ENCODE assay signal across 9 mouse cellular contexts in genomic region chr11:101155151-101155550, GRCm38 (mm10). TPM values are rescaled to one million over a fixed set of nuclear protein-coding genes. Genes with fewer than 3 reads are reported as not detected.
DNase-seq lines count a peak whose midpoint lies in the region; ATAC-seq lines count a peak whose summit lies in the region.
"Had no signal": no experiment of that assay in that cellular context is flagged by ENCODE, and none has a peak within 500 bp of the region (broad histone marks: within the 10 kb centered on the region; RNA-seq: fewer than 3 reads in every experiment).

No protein-coding gene starts in this region.

- H3K27me3 ChIP-seq in limb, embryonic 12.5 days: peaks cover 13% of the 10 kb centered on the region; the same call in 1 of the 2 replicates
- H3K27me3 ChIP-seq in limb, embryonic 10.5 days (ENCODE audit: low read depth, poor library complexity, severe bottlenecking): peaks cover 30% of the 10 kb centered on the region
- H3K27me3 ChIP-seq in hindbrain, embryonic 15.5 days: no peaks in the 10 kb centered on the region
- H3K27me3 ChIP-seq in neural tube, embryonic 15.5 days (replicated peaks): 0 out of 2 replicates have a peak, but pooled peaks cover 6% of the 10 kb centered on the region

- WGBS in limb, embryonic 12.5 days: 67% methylated on average over 6 of the region's 6 CpGs
- 60% methylated on average over 6 of the region's 6 CpGs for WGBS in limb, embryonic 10.5 days
- 73% methylated on average over 6 of the region's 6 CpGs for WGBS in hindbrain, embryonic 15.5 days
- WGBS in neural tube, embryonic 15.5 days: 71% methylated on average over 6 of the region's 6 CpGs

- H3K4me1 ChIP-seq in limb, embryonic 12.5 days (replicated peaks): peaks cover 14% of the 10 kb centered on the region
- peaks cover 13% of the 10 kb centered on the region for H3K4me1 ChIP-seq in limb, embryonic 10.5 days
- H3K4me1 ChIP-seq in hindbrain, embryonic 15.5 days (replicated peaks): peaks cover 14% of the 10 kb centered on the region
- peaks cover 18% of the 10 kb centered on the region for H3K4me1 ChIP-seq in neural tube, embryonic 15.5 days

- H3K9me3 ChIP-seq in limb, embryonic 12.5 days: no peaks in the 10 kb centered on the region
- H3K9me3 ChIP-seq in limb, embryonic 10.5 days (replicated peaks): no peaks in the 10 kb centered on the region
- H3K9me3 ChIP-seq in hindbrain, embryonic 15.5 days: no peaks in the 10 kb centered on the region
- H3K9me3 ChIP-seq in neural tube, embryonic 15.5 days (replicated peaks): no peaks in the 10 kb centered on the region
- H3K9me3 ChIP-seq: liver, embryonic 13.5 days had no signal

- no peak overlapping the region for H3K27ac ChIP-seq in limb, embryonic 12.5 days
- H3K27ac ChIP-seq in limb, embryonic 10.5 days: no peak overlapping the region
- peak overlapping the region; percentile 95 for H3K27ac ChIP-seq in hindbrain, embryonic 15.5 days (replicated peaks)
- H3K27ac ChIP-seq in neural tube, embryonic 15.5 days (replicated peaks): peak overlapping the region; percentile 92
- H3K27ac ChIP-seq: liver, embryonic 13.5 days had no signal

- no peaks in the 10 kb centered on the region for H3K36me3 ChIP-seq in limb, embryonic 12.5 days
- no peaks in the 10 kb centered on the region for H3K36me3 ChIP-seq in limb, embryonic 10.5 days
- 0 out of 2 replicates have a peak, but pooled peaks cover 6% of the 10 kb centered on the region for H3K36me3 ChIP-seq in hindbrain, embryonic 15.5 days
- H3K36me3 ChIP-seq in neural tube, embryonic 15.5 days: 0 out of 2 replicates have a peak, but pooled peaks cover 2% of the 10 kb centered on the region
- H3K36me3 ChIP-seq: liver, embryonic 13.5 days had no signal

- H3K4me3 ChIP-seq in limb, embryonic 12.5 days (replicated peaks): peak overlapping the region; percentile 44; the same call in 1 of the 2 replicates
- no peak overlapping the region for H3K4me3 ChIP-seq in limb, embryonic 10.5 days
- H3K4me3 ChIP-seq in hindbrain, embryonic 15.5 days: peak overlapping the region; percentile 51; the same call in 1 of the 2 replicates
- H3K4me3 ChIP-seq in neural tube, embryonic 15.5 days (replicated peaks): no peak overlapping the region

- peak; percentile 71 for DNase-seq in heart, adult 11 months
- DNase-seq in heart, adult 18-20 months: no peak
- no peak for DNase-seq in limb, embryonic 10.5 days (ENCODE audit: low spot score)
- DNase-seq in adrenal gland, postnatal 10 days: no peak
- DNase-seq: liver, embryonic 13.5 days had no signal

- no peak for ATAC-seq in limb, embryonic 12.5 days (ENCODE audit: insufficient number of reproducible peaks, insufficient read depth, low FRiP score, low TSS enrichment, low read depth)
- no peak for ATAC-seq in hindbrain, embryonic 15.5 days (ENCODE audit: low FRiP score, low read depth)
- ATAC-seq in neural tube, embryonic 15.5 days (ENCODE audit: low FRiP score): no peak
- ATAC-seq in megakaryocyte-erythroid progenitor cell, adult 5-6 weeks (replicated peaks; ENCODE audit: low FRiP score, low TSS enrichment, poor library complexity, severe bottlenecking): no peak

- H3K4me2 ChIP-seq in limb, embryonic 12.5 days: peak overlapping the region; percentile 73; the same call in 1 of the 2 replicates
- H3K4me2 ChIP-seq in hindbrain, embryonic 15.5 days: peak overlapping the region; percentile 92
- peak overlapping the region; percentile 76 for H3K4me2 ChIP-seq in neural tube, embryonic 15.5 days

- H3K9ac ChIP-seq in limb, embryonic 12.5 days (replicated peaks): no peak overlapping the region
- H3K9ac ChIP-seq in hindbrain, embryonic 15.5 days: peak overlapping the region; percentile 70; the same call in 1 of the 2 replicates
- H3K9ac ChIP-seq in neural tube, embryonic 15.5 days (replicated peaks): no peak overlapping the region
- H3K9ac ChIP-seq: liver, embryonic 13.5 days had no signal

RNA-seq across cellular contexts. Expression of gene Tubg2, which starts 0.6 kb away (rescaled TPM):
- total RNA-seq in heart, adult 18-20 months (2021): 1 to 10 TPM; 2.3 to 3.7 TPM
- polyA plus RNA-seq in limb, embryonic 12.5 days (2016; fragmentation: Nextera tagmentation; extraction: Ambion mirVana): 6.3 and 6.4 TPM in 2 replicates
- 2.5 and 3.0 TPM in 2 replicates for polyA plus RNA-seq in limb, embryonic 10.5 days (2016; fragmentation: Nextera tagmentation; extraction: Ambion mirVana)
- 48.0 and 53.1 TPM in 2 replicates for polyA plus RNA-seq in hindbrain, embryonic 15.5 days (2015; fragmentation: Nextera tagmentation; extraction: Ambion mirVana)
- 49.9 and 60.7 TPM in 2 replicates for polyA plus RNA-seq in neural tube, embryonic 15.5 days (2015; fragmentation: Nextera tagmentation; extraction: Ambion mirVana)
- not detected in 2 replicates for total RNA-seq in megakaryocyte-erythroid progenitor cell, adult 5-6 weeks (2014; fragmentation: Nextera tagmentation)
- not detected in 2 replicates for total RNA-seq in megakaryocyte-erythroid progenitor cell, adult 5-6 weeks (2017)
- total RNA-seq in adrenal gland, postnatal 10 days (2021): 1 to 10 TPM; 6.9 to 7.2 TPM

RNA-seq across cellular contexts. Expression of gene Cntnap1, which starts 15.2 kb away (rescaled TPM):
- 1 to 10 TPM; 1.1 to 1.9 TPM for total RNA-seq in heart, adult 18-20 months (2021)
- polyA plus RNA-seq in limb, embryonic 12.5 days (2016; fragmentation: Nextera tagmentation; extraction: Ambion mirVana): 0.24 and 0.27 TPM in 2 replicates
- polyA plus RNA-seq in limb, embryonic 10.5 days (2016; fragmentation: Nextera tagmentation; extraction: Ambion mirVana): 0.04 and 0.09 TPM in 2 replicates
- polyA plus RNA-seq in hindbrain, embryonic 15.5 days (2015; fragmentation: Nextera tagmentation; extraction: Ambion mirVana): 7.5 and 8.0 TPM in 2 replicates
- polyA plus RNA-seq in neural tube, embryonic 15.5 days (2015; fragmentation: Nextera tagmentation; extraction: Ambion mirVana): 11.2 and 12.3 TPM in 2 replicates
- total RNA-seq in megakaryocyte-erythroid progenitor cell, adult 5-6 weeks (2014; fragmentation: Nextera tagmentation): not detected in 2 replicates
- 0.15 TPM in 1 of 2 replicates, not detected in the other for total RNA-seq in megakaryocyte-erythroid progenitor cell, adult 5-6 weeks (2017)
- total RNA-seq in adrenal gland, postnatal 10 days (2021): 10 to 100 TPM; 12.1 to 15.9 TPM

RNA-seq across cellular contexts. Expression of gene Plekhh3, which starts 16.0 kb away (rescaled TPM):
- 10 to 100 TPM; 12.6 to 12.8 TPM for total RNA-seq in heart, adult 18-20 months (2021)
- 5.3 and 7.0 TPM in 2 replicates for polyA plus RNA-seq in limb, embryonic 12.5 days (2016; fragmentation: Nextera tagmentation; extraction: Ambion mirVana)
- polyA plus RNA-seq in limb, embryonic 10.5 days (2016; fragmentation: Nextera tagmentation; extraction: Ambion mirVana): 1.9 and 3.0 TPM in 2 replicates
- polyA plus RNA-seq in hindbrain, embryonic 15.5 days (2015; fragmentation: Nextera tagmentation; extraction: Ambion mirVana): 9.5 and 11.8 TPM in 2 replicates
- polyA plus RNA-seq in neural tube, embryonic 15.5 days (2015; fragmentation: Nextera tagmentation; extraction: Ambion mirVana): 9.2 and 9.5 TPM in 2 replicates
- not detected in 2 replicates for total RNA-seq in megakaryocyte-erythroid progenitor cell, adult 5-6 weeks (2014; fragmentation: Nextera tagmentation)
- not detected in 2 replicates for total RNA-seq in megakaryocyte-erythroid progenitor cell, adult 5-6 weeks (2017)
- 10 to 100 TPM; 26.2 to 40.8 TPM for total RNA-seq in adrenal gland, postnatal 10 days (2021)

RNA-seq across cellular contexts. Expression of gene Ccr10, which starts 20.1 kb away (rescaled TPM):
- total RNA-seq in heart, adult 18-20 months (2021): not detected
- polyA plus RNA-seq in limb, embryonic 12.5 days (2016; fragmentation: Nextera tagmentation; extraction: Ambion mirVana): 0.24 TPM in 1 of 2 replicates, not detected in the other
- not detected in 2 replicates for polyA plus RNA-seq in limb, embryonic 10.5 days (2016; fragmentation: Nextera tagmentation; extraction: Ambion mirVana)
- 0.63 and 0.70 TPM in 2 replicates for polyA plus RNA-seq in hindbrain, embryonic 15.5 days (2015; fragmentation: Nextera tagmentation; extraction: Ambion mirVana)
- polyA plus RNA-seq in neural tube, embryonic 15.5 days (2015; fragmentation: Nextera tagmentation; extraction: Ambion mirVana): 0.51 and 0.70 TPM in 2 replicates
- total RNA-seq in megakaryocyte-erythroid progenitor cell, adult 5-6 weeks (2014; fragmentation: Nextera tagmentation): not detected in 2 replicates
- not detected in 2 replicates for total RNA-seq in megakaryocyte-erythroid progenitor cell, adult 5-6 weeks (2017)
- total RNA-seq in adrenal gland, postnatal 10 days (2021): under 1 TPM; 0.78 to 1.00 TPM
- polyA plus RNA-seq: liver, embryonic 13.5 days had no signal

RNA-seq across cellular contexts. Expression of gene Tubg1, which starts 35.4 kb away (rescaled TPM):
- total RNA-seq in heart, adult 18-20 months (2021): 10 to 100 TPM; 23.9 to 25.6 TPM
- 87.6 and 90.7 TPM in 2 replicates for polyA plus RNA-seq in limb, embryonic 12.5 days (2016; fragmentation: Nextera tagmentation; extraction: Ambion mirVana)
- 145 and 158 TPM in 2 replicates for polyA plus RNA-seq in limb, embryonic 10.5 days (2016; fragmentation: Nextera tagmentation; extraction: Ambion mirVana)
- polyA plus RNA-seq in hindbrain, embryonic 15.5 days (2015; fragmentation: Nextera tagmentation; extraction: Ambion mirVana): 78.0 and 79.8 TPM in 2 replicates
- polyA plus RNA-seq in neural tube, embryonic 15.5 days (2015; fragmentation: Nextera tagmentation; extraction: Ambion mirVana): 68.4 and 73.7 TPM in 2 replicates
- total RNA-seq in megakaryocyte-erythroid progenitor cell, adult 5-6 weeks (2014; fragmentation: Nextera tagmentation): 51.9 and 55.2 TPM in 2 replicates
- 28.7 and 42.7 TPM in 2 replicates for total RNA-seq in megakaryocyte-erythroid progenitor cell, adult 5-6 weeks (2017)
- 10 to 100 TPM; 42.6 to 44.6 TPM for total RNA-seq in adrenal gland, postnatal 10 days (2021)

Comparison
In these comparisons a context has a peak if more than half of its experiments do, and no peak if none do; other contexts are left out.
1. H3K4me3 ChIP-seq: peak in limb, embryonic 12.5 days (single experiment) and hindbrain, embryonic 15.5 days (single experiment); none in limb, embryonic 10.5 days (single experiment) and neural tube, embryonic 15.5 days (single experiment).
2. H3K27ac ChIP-seq: peak in hindbrain, embryonic 15.5 days (single experiment) and neural tube, embryonic 15.5 days (single experiment); none in limb, embryonic 12.5 days (single experiment) and limb, embryonic 10.5 days (single experiment).
3. Peak in every context shown above with its lines, with median percentiles within 50 percentile points of each other: H3K4me2 ChIP-seq.